Mouse (Mus musculus) retina, adult 2 months (tissue): ENCODE data around the gene Gm49450.
"Not testable (repeated sequence)": the region's sequence is repeated elsewhere in the genome, so short reads cannot be mapped to it uniquely, and the experiment has no call there.

ENCODE experiments used
- DNase-seq: peaks from one replicate; pipeline ENCODE4 v3.0.0-alpha.2; 2012; ENCODE audit warnings: low read depth, low spot score

Gm49450 gene

GRCm38 (mm10) chr15:98956000-98956399 is 2.6 kb upstream of the Gm49450 start:
- DNase-seq, result no peak

GRCm38 (mm10) chr15:98955324-98955723 is 2.0 kb upstream of the Gm49450 start:
- DNase-seq, result no peak

- no peak for DNase-seq
Measured at GRCm38 (mm10) chr15:98954425-98955253, 1.3 kb upstream of the Gm49450 start.

- DNase-seq, result no peak
Measured at GRCm38 (mm10) chr15:98952751-98953400, 475 bp downstream of the Gm49450 start.

- DNase-seq, result no peak
Measured at GRCm38 (mm10) chr15:98952063-98952455, 1.3 kb downstream of the Gm49450 start.

GRCm38 (mm10) chr15:98951122-98952062 is 2.0 kb downstream of the Gm49450 start:
- not testable (repeated sequence) for DNase-seq

- no peak for DNase-seq
Measured at GRCm38 (mm10) chr15:98949607-98949892, 3.8 kb downstream of the Gm49450 start.

- DNase-seq, result no peak
Measured at GRCm38 (mm10) chr15:98948857-98949606, 4.3 kb downstream of the Gm49450 start.

GRCm38 (mm10) chr15:98948382-98948781 is 5.0 kb downstream of the Gm49450 start:
- no peak for DNase-seq

GRCm38 (mm10) chr15:98947884-98948283 is 5.5 kb downstream of the Gm49450 start:
- no peak for DNase-seq

GRCm38 (mm10) chr15:98943133-98943532 is 10.2 kb downstream of the Gm49450 start:
- DNase-seq, result no peak

GRCm38 (mm10) chr15:98942081-98942480 is 11.3 kb downstream of the Gm49450 start:
- DNase-seq, result no peak

GRCm38 (mm10) chr15:98941539-98941938 is 11.8 kb downstream of the Gm49450 start:
- DNase-seq, result no peak

GRCm38 (mm10) chr15:98940816-98941215 is 12.5 kb downstream of the Gm49450 start:
- peak; percentile 59 for DNase-seq

- peak; percentile 89 for DNase-seq
Measured at GRCm38 (mm10) chr15:98934217-98934839, 19.0 kb downstream of the Gm49450 start, which contains the start of gene Tuba1b. Gene Tuba1b (minus strand): TSS chr15:98934565.

GRCm38 (mm10) chr15:98933833-98934216 is 19.5 kb downstream of the Gm49450 start:
- peak; percentile 96 for DNase-seq

GRCm38 (mm10) chr15:98933004-98933671 is 20.2 kb downstream of the Gm49450 start:
- DNase-seq, result peak; percentile 69

- DNase-seq, result no peak
Measured at GRCm38 (mm10) chr15:98930998-98931397, 22.4 kb downstream of the Gm49450 start.

GRCm38 (mm10) chr15:98930017-98930734 is 23.2 kb downstream of the Gm49450 start:
- DNase-seq, result no peak
